Mouse (Mus musculus) embryonic fibroblast, embryonic 13.5 days (primary cell): ENCODE results near the gene Glt1d1. TPM values are rescaled to one million over a fixed set of nuclear protein-coding genes. Genes with fewer than 3 reads are reported as not detected.
"Not testable (repeated sequence)": the region's sequence is repeated elsewhere in the genome, so short reads cannot be mapped to it uniquely, and the experiment has no call there.

Experiments
- H3K27ac ChIP-seq: 2 replicates; pipeline ENCODE4 v1.5.1; 2012; ENCODE audit warnings: low read length, control low read depth, inconsistent platforms; ENCODE audit not compliant: insufficient read depth
- H3K4me1 ChIP-seq: 2 replicates; pipeline ENCODE4 v1.6.1; 2011; ENCODE audit warnings: low read length; ENCODE audit not compliant: control insufficient read depth, insufficient read depth
- H3K4me3 ChIP-seq: 2 replicates; pipeline ENCODE4 v1.5.1; 2011; ENCODE audit warnings: mild to moderate bottlenecking, control low read depth, low read length; ENCODE audit not compliant: insufficient read depth
- CTCF ChIP-seq: IDR thresholded peaks from 2 replicates; pipeline ENCODE4 v1.5.1; 2011; ENCODE audit warnings: mild to moderate bottlenecking, control low read depth, low read length, moderate library complexity, borderline replicate concordance; ENCODE audit not compliant: insufficient read depth
- POLR2A ChIP-seq: IDR thresholded peaks from 2 replicates; pipeline ENCODE4 v1.6.1; 2011; ENCODE audit warnings: low read depth, mild to moderate bottlenecking, control low read depth, low read length, moderate library complexity
- polyA plus RNA-seq: library from polyadenylated mRNA; stranded (reverse); fragments of >200 nt; gene quantifications from 2 replicates; pipeline ENCODE4 v1.2.4, GENCODE M21; 2011; ENCODE audit warnings: low read depth; ENCODE audit not compliant: missing spikeins, insufficient read length

The Glt1d1 gene
- polyA plus RNA-seq, 1 experiment: 0.51 TPM

DNA sequence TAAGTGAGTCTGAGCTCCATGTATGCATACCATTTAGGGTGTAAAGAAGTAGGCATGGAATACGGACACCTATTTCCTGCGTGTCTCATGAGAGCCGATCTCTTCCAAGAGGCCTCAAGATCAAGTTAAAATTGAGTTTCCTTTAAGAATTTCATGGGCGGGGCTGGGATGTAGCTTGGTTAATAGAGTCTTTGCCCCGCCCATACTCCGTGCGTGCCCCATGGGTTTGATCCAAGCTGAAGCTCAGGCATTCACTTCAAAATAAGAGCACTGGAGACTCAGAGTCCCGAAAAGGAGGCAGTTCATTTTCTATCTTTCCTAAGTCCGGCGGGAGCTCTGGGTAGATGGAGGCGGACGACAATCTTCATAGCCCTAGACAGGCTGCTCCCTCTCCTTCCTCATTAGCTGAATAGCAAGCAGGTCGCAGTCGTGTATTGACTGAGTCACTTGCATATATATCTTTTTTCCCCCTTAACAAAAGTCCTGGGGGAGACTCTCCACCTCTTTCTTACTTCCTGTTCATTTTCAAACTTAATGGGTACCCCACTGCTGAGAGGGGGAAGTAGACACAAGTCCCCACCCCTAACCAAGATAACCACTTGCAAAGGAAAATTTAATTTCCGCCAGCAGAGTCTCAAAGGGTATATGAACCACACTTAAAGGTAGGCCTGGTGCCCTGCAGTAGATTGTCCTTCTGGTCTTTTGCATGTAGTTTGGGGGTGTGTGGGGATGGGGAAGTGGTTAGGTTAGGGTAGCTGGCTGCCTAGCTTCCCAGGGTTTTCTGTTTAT, 88.7 kb downstream of the Glt1d1 start:
- H3K4me3 ChIP-seq: no peak overlapping the region
- TF ChIP-seq POLR2A (no peak), CTCF (no peak)
- no peaks in the 10 kb centered on the region for H3K4me1 ChIP-seq
- no peak overlapping the region for H3K27ac ChIP-seq

- H3K4me1 ChIP-seq, H3K27ac ChIP-seq, H3K4me3 ChIP-seq: not testable (repeated sequence)
Observed at GRCm38 (mm10) chr5:127722171-127722570, 90.1 kb downstream of the Glt1d1 start.

- no peak overlapping the region for H3K27ac ChIP-seq
- H3K4me1 ChIP-seq: no peaks in the 10 kb centered on the region
- no peak overlapping the region for H3K4me3 ChIP-seq
- TF ChIP-seq POLR2A (no peak), CTCF (no peak)
Observed at GRCm38 (mm10) chr5:127730351-127730750, 98.3 kb downstream of the Glt1d1 start.

- H3K4me1 ChIP-seq: no peaks in the 10 kb centered on the region
- TF ChIP-seq POLR2A: no peak
- no peak for TF ChIP-seq CTCF
- no peak overlapping the region for H3K4me3 ChIP-seq
- H3K27ac ChIP-seq: no peak overlapping the region
Observed at GRCm38 (mm10) chr5:127741331-127741730, 109.3 kb downstream of the Glt1d1 start.

- H3K4me3 ChIP-seq, H3K27ac ChIP-seq, H3K4me1 ChIP-seq: not testable (repeated sequence)
Observed at GRCm38 (mm10) chr5:127749540-127749939, 117.5 kb downstream of the Glt1d1 start.

DNA sequence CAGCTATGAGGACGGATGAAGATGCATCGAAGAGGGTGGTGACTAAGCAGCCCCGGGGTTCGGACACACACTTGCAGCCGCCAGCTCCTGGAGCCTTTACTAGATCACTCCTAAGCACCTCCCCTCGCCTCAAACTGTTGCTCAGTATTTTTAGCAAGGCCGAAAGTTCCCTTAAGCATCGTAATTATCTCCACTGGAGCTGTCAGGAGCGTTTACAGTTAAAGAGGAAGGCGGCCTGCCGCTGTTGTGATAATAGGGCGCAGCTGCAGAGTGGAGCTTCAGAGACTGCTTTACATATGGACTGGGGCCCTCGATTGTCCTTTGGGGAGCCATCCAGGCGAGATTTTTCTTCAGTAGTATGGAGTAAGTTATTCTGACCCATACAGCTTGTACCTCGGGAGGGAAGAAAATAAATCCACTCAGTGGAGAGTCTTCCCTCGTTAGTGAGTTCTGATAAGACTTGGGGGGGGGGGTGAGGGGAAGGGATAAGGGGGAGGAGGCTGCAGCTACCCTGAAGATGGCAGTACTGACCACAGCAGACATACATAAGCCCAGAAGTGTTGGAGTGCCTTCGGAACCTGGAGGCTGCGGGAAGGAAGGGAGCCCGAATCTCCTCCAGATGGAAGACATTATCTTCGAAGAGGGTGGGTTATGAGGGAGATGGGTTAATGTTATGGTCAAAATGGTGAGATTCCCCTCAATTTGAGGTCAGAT, 119.4 kb downstream of the Glt1d1 start:
- Histone ChIP-seq H3K4me3 (no peak overlapping the region), H3K27ac (no peak overlapping the region), H3K4me1 (no peaks in the 10 kb centered on the region)
- no peak for TF ChIP-seq POLR2A
- no peak for TF ChIP-seq CTCF

DNA sequence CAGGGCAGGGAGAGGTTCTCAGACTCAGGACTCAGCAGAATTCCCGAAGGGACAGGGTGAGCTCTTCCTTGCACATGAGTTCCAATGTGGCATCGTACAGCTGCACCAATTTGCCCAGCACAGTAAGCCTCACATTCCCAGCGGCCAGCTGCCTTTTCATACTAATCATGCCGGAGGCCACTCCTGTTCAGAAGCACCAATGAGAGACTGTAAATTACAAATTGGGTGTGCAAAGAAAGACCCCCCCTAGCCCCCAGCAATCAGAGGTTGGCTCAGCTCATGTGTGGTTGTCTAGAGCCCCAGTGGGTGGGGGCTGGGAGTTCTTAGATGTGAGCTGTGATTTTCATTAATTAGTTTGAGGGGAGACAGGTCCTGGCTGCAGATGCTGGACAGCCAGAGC, 123.5 kb downstream of the Glt1d1 start:
- TF ChIP-seq CTCF: no peak
- TF ChIP-seq POLR2A: no peak
- H3K4me1 ChIP-seq: no peaks in the 10 kb centered on the region
- H3K27ac ChIP-seq: no peak overlapping the region

GRCm38 (mm10) chr5:127756011-127756410, 123.9 kb downstream of the Glt1d1 start:
- no peak overlapping the region for H3K4me3 ChIP-seq
- no peak overlapping the region for H3K27ac ChIP-seq
- TF ChIP-seq POLR2A (no peak), CTCF (no peak)
- H3K4me1 ChIP-seq: no peaks in the 10 kb centered on the region

More for the DNA sequence above, 123.5 kb downstream of the Glt1d1 start:
- no peak overlapping the region for H3K4me3 ChIP-seq

DNA sequence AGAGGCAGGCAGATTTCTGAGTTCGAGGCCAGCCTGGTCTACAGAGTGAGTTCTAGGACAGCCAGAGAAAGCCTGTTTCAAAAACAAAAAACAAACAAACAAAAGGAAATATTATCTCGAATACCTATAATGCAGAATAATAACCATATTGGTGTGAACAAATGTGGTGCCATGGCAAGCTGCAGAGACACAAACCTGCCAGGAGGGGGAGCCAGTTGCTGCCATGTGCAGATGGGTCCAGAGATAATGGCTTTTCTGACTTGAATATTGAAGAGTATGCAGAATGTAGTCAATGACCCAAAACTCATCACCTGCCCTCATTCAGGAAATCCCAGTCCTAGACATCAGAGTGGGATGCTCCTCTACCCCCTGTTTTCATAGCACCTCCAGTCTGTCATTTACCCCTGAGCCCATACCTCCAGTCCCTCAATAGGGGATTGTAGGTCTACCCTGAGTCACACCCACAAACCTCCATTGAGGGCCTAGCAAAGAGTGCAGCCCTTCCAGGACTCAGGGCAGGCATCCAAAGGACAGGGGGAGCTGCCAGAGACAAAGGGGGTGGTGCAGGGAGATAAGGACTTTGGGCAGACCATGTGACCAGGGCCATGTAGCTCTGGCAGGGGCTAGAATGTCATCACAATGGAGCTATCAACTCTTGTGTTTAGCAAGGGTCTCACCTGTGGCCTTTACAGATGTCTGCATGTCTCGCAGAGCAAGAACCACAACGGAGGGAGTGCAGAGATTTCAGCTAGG, 124.8 kb downstream of the Glt1d1 start:
- no peaks in the 10 kb centered on the region for H3K4me1 ChIP-seq
- no peak overlapping the region for H3K27ac ChIP-seq
- TF ChIP-seq CTCF (no peak), POLR2A (no peak)
- no peak overlapping the region for H3K4me3 ChIP-seq

DNA sequence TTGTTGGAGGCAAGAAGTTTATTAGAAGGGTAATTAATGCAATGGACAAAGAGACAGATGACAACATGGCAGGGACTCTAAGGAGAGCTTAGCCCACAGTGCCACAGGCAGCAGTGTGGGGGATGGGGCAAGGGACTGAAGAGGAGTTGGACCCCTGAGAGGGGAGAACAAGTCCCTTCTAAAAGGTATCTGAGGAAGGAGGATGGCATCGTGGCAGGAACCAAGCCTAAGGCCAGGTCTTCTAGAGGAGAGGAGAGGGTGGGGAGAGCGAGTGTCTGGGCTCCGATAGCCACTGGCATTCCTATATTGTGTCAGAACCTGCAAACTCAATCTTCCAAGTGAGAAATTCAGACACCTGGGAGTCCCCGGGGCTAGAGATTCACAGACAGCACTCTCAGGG, 126.5 kb downstream of the Glt1d1 start:
- Histone ChIP-seq H3K4me1 (no peaks in the 10 kb centered on the region), H3K4me3 (no peak overlapping the region), H3K27ac (no peak overlapping the region)
- TF ChIP-seq POLR2A (no peak), CTCF (no peak)

Other genes starting within 250 kb of the Glt1d1 start
- gene Slc15a4, start 635 bp downstream of the Glt1d1 start, polyA plus RNA-seq: 18.7 and 19.4 TPM in 2 replicates